Mouse (Mus musculus) kidney, postnatal 0 days (tissue): ENCODE measurements at regions not wholly inside any gene's neighbourhood (a gene's known extent, or its start where the extent isn't known, plus 50 kb on each side); places are given as distances from the start of the nearest gene placed in this dataset.

ENCODE experiments used
- ATAC-seq: fragments of 200-750 bp; cut with Nextera tagmentation; replicated peaks from 2 replicates; pipeline ENCODE4 v1.8.0; 2017; ENCODE audit warnings: low read depth, moderate number of reproducible peaks, moderate TSS enrichment, moderate library complexity; ENCODE audit not compliant: low FRiP score
- DNase-seq: peaks from one replicate; pipeline ENCODE4 v3.0.0-alpha.2; 2016; ENCODE audit warnings: low spot score
- H3K27ac ChIP-seq: fragments of 300-500 bp; sonication (generic); 2 replicates; pipeline ENCODE4 v1.5.1; 2014; ENCODE audit warnings: mild to moderate bottlenecking
- H3K27me3 ChIP-seq: fragments of 300-500 bp; sonication (generic); 2 replicates; pipeline ENCODE4 v1.6.1; 2014; ENCODE audit warnings: low read length, mixed read lengths; ENCODE audit not compliant: insufficient read depth
- H3K36me3 ChIP-seq: fragments of 300-500 bp; sonication (generic); 2 replicates; pipeline ENCODE4 v1.6.1; 2014; ENCODE audit warnings: low read length, mixed read lengths; ENCODE audit not compliant: insufficient read depth
- H3K4me1 ChIP-seq: fragments of 300-500 bp; sonication (generic); replicated peaks from 2 replicates; pipeline ENCODE4 v1.6.1; 2014; ENCODE audit warnings: antibody characterized with exemption, low read length, mixed read lengths; ENCODE audit not compliant: insufficient read depth
- H3K4me2 ChIP-seq: fragments of 300-500 bp; sonication (generic); 2 replicates; pipeline ENCODE4 v1.6.1; 2014; ENCODE audit warnings: mild to moderate bottlenecking, low read length, moderate library complexity, mixed read lengths
- H3K4me3 ChIP-seq: fragments of 300-500 bp; sonication (generic); replicated peaks from 2 replicates; pipeline ENCODE4 v1.5.1; 2014; ENCODE audit warnings: low read depth, low read length
- H3K9ac ChIP-seq: fragments of 300-500 bp; sonication (generic); 2 replicates; pipeline ENCODE4 v1.6.1; 2014; ENCODE audit warnings: low read depth, low read length
- H3K9me3 ChIP-seq: fragments of 300-500 bp; sonication (generic); replicated peaks from 2 replicates; pipeline ENCODE4 v1.6.1; 2016; ENCODE audit warnings: low read length, inconsistent platforms, mixed read lengths
- CTCF ChIP-seq: IDR thresholded peaks from 2 replicates; pipeline ENCODE4 v1.5.1; 2016; ENCODE audit warnings: antibody characterized with exemption, low read depth, mild to moderate bottlenecking, moderate library complexity
- WGBS: fragments of 180-500 bp; shearing (Covaris S2); extraction: QIAGEN DNeasy Blood & Tissue Kit; methylation state at CpG from one replicate; pipeline ENCODE4 v1.1.7; 2014; 5-methylcytosine and 5-hydroxymethylcytosine counted together

GRCm38 (mm10) chr16:55168433-55168832, 129.4 kb downstream of the Zpld1 start:
- H3K4me2 ChIP-seq, result no peak overlapping the region
- no peaks in the 10 kb centered on the region for H3K9me3 ChIP-seq
- H3K4me3 ChIP-seq, result no peak overlapping the region
- DNase-seq (no peak), ATAC-seq (no peak)
- no peak overlapping the region for H3K27ac ChIP-seq
- H3K4me1 ChIP-seq, result no peaks in the 10 kb centered on the region
- H3K9ac ChIP-seq, result no peak overlapping the region
- no peaks in the 10 kb centered on the region for H3K36me3 ChIP-seq
- 86% methylated on average over 2 of the region's 2 CpGs for WGBS
- no peak for TF ChIP-seq CTCF
- no peaks in the 10 kb centered on the region for H3K27me3 ChIP-seq

GRCm38 (mm10) chr16:55166181-55166848, 131.5 kb downstream of the Zpld1 start:
- Histone ChIP-seq H3K9me3 (no peaks in the 10 kb centered on the region), H3K36me3 (no peaks in the 10 kb centered on the region), H3K4me1 (no peaks in the 10 kb centered on the region), H3K4me3 (no peak overlapping the region), H3K4me2 (no peak overlapping the region), H3K27ac (no peak overlapping the region), H3K27me3 (no peaks in the 10 kb centered on the region), H3K9ac (no peak overlapping the region)
- 31% methylated on average over 8 of the region's 8 CpGs for WGBS
- no peak for ATAC-seq
- TF ChIP-seq CTCF, result no peak
- DNase-seq, result no peak

- H3K4me3 ChIP-seq, result no peak overlapping the region
- H3K36me3 ChIP-seq, result no peaks in the 10 kb centered on the region
- DNase-seq, result no peak
- no peak overlapping the region for H3K27ac ChIP-seq
- H3K27me3 ChIP-seq, result no peaks in the 10 kb centered on the region
- no peaks in the 10 kb centered on the region for H3K9me3 ChIP-seq
- WGBS, result 71% methylated on average over 6 of the region's 6 CpGs
- ATAC-seq, result no peak
- no peak for TF ChIP-seq CTCF
- H3K4me1 ChIP-seq, result no peaks in the 10 kb centered on the region
- no peak overlapping the region for H3K9ac ChIP-seq
- H3K4me2 ChIP-seq, result no peak overlapping the region
Measured at GRCm38 (mm10) chr16:55162926-55163325, 134.9 kb downstream of the Zpld1 start.

- Histone ChIP-seq H3K36me3 (no peaks in the 10 kb centered on the region), H3K27ac (no peak overlapping the region), H3K4me2 (no peak overlapping the region), H3K4me3 (no peak overlapping the region), H3K4me1 (no peaks in the 10 kb centered on the region), H3K9ac (no peak overlapping the region), H3K9me3 (no peaks in the 10 kb centered on the region), H3K27me3 (no peaks in the 10 kb centered on the region)
- no peak for ATAC-seq
- 54% methylated on average over 4 of the region's 4 CpGs for WGBS
- TF ChIP-seq CTCF, result peak; percentile 65
- DNase-seq, result peak; percentile 77
Measured at GRCm38 (mm10) chr16:55151726-55152125, 146.1 kb downstream of the Zpld1 start.

- Histone ChIP-seq H3K27me3 (no peaks in the 10 kb centered on the region), H3K27ac (no peak overlapping the region), H3K4me3 (no peak overlapping the region), H3K4me2 (peak overlapping the region; percentile 18), H3K9me3 (no peaks in the 10 kb centered on the region), H3K36me3 (no peaks in the 10 kb centered on the region), H3K4me1 (no peaks in the 10 kb centered on the region), H3K9ac (no peak overlapping the region)
- ATAC-seq (peak; percentile 68; the same call in 1 of the 2 replicates), DNase-seq (peak; percentile 90)
- WGBS, result 26% methylated on average over 6 of the region's 6 CpGs
- TF ChIP-seq CTCF, result no peak
Measured at GRCm38 (mm10) chr16:55142431-55143173, 155.2 kb downstream of the Zpld1 start.

- Histone ChIP-seq H3K9me3 (no peaks in the 10 kb centered on the region), H3K9ac (no peak overlapping the region), H3K27me3 (no peaks in the 10 kb centered on the region), H3K4me2 (no peak overlapping the region), H3K36me3 (no peaks in the 10 kb centered on the region), H3K27ac (no peak overlapping the region), H3K4me1 (no peaks in the 10 kb centered on the region), H3K4me3 (no peak overlapping the region)
- TF ChIP-seq CTCF, result no peak
- DNase-seq (no peak), ATAC-seq (no peak)
Measured at GRCm38 (mm10) chr16:55134961-55135360, 162.8 kb downstream of the Zpld1 start.

- H3K4me1 ChIP-seq, result no peaks in the 10 kb centered on the region
- WGBS, result 85% methylated on average over 1 of the region's 1 CpGs
- no peaks in the 10 kb centered on the region for H3K9me3 ChIP-seq
- ATAC-seq, result no peak
- no peak overlapping the region for H3K4me3 ChIP-seq
- H3K36me3 ChIP-seq, result no peaks in the 10 kb centered on the region
- H3K4me2 ChIP-seq, result no peak overlapping the region
- H3K9ac ChIP-seq, result no peak overlapping the region
- no peak for DNase-seq
- TF ChIP-seq CTCF, result no peak
- no peak overlapping the region for H3K27ac ChIP-seq
- H3K27me3 ChIP-seq, result no peaks in the 10 kb centered on the region
Measured at GRCm38 (mm10) chr16:55097651-55098050, 200.1 kb downstream of the Zpld1 start.
